Mouse (Mus musculus) layer of hippocampus, postnatal 25 days (tissue): Measurements from ENCODE around the gene Myo10. TPM values are rescaled to one million over a fixed set of nuclear protein-coding genes. Genes with fewer than 3 reads are reported as not detected.

Source experiments
- DNase-seq, 2 experiments: peaks; one replicate each; pipeline ENCODE4 v3.0.0; 2022; ENCODE audit warnings: mixed read lengths in 2 of 2, low spot score in 1 of 2; ENCODE audit errors: extremely low spot score in 1 of 2
- total RNA-seq, 2 experiments: library from RNA; stranded (reverse); gene quantifications; 2 replicates each; pipeline ENCODE4 v1.2.3; 2021

Myo10 gene
- total RNA-seq, 2 experiments from 2014 or later = 49.1 to 55.9 TPM

- DNase-seq = no peak
These were observed 194.9 kb downstream of the Myo10 start for GRCm38 (mm10) chr15:25817191-25817590.

GRCm38 (mm10) chr15:25821981-25822380 lies 199.7 kb downstream of the Myo10 start:
- no peak for DNase-seq

GRCm38 (mm10) chr15:25822656-25823055 lies 200.3 kb downstream of the Myo10 start:
- no peak for DNase-seq

- no peak for DNase-seq
These were observed 204.2 kb downstream of the Myo10 start for GRCm38 (mm10) chr15:25826531-25826961.

GRCm38 (mm10) chr15:25828464-25828863 lies 206.1 kb downstream of the Myo10 start:
- DNase-seq = no peak

GRCm38 (mm10) chr15:25830426-25830825 lies 208.1 kb downstream of the Myo10 start:
- no peak for DNase-seq

- no peak for DNase-seq
These were observed 212.0 kb downstream of the Myo10 start for GRCm38 (mm10) chr15:25834282-25834681.

GRCm38 (mm10) chr15:25834920-25835674 lies 212.8 kb downstream of the Myo10 start:
- no peak for DNase-seq

GRCm38 (mm10) chr15:25842462-25843085 lies 220.2 kb downstream of the Myo10 start:
- DNase-seq = no peak

- DNase-seq = peak; percentile 59 to 62
These were observed 221.0 kb downstream of the Myo10 start, which contains the start of gene Retreg1 for GRCm38 (mm10) chr15:25843086-25843991. TSS of gene Retreg1 (plus strand) at chr15:25843180.

- DNase-seq = no peak
These were observed 221.8 kb downstream of the Myo10 start for GRCm38 (mm10) chr15:25844013-25844570.

- DNase-seq = no peak
These were observed 222.4 kb downstream of the Myo10 start for GRCm38 (mm10) chr15:25844771-25845170.

GRCm38 (mm10) chr15:25847576-25848168 lies 225.3 kb downstream of the Myo10 start:
- no peak for DNase-seq

- no peak for DNase-seq
These were observed 228.2 kb downstream of the Myo10 start for GRCm38 (mm10) chr15:25850552-25850951.

GRCm38 (mm10) chr15:25854270-25854904 lies 232.1 kb downstream of the Myo10 start:
- no peak for DNase-seq

- DNase-seq = no peak
These were observed 236.3 kb downstream of the Myo10 start for GRCm38 (mm10) chr15:25858611-25859058.

GRCm38 (mm10) chr15:25859469-25859868 lies 237.1 kb downstream of the Myo10 start:
- no peak for DNase-seq

GRCm38 (mm10) chr15:25861900-25862299 lies 239.6 kb downstream of the Myo10 start:
- DNase-seq = no peak
